Mouse (Mus musculus) thymus, adult 2 months (tissue): ENCODE measurements at regions not wholly inside any gene's neighbourhood (a gene's known extent, or its start where the extent isn't known, plus 50 kb on each side); places are given as distances from the start of the nearest gene placed in this dataset.

Experiments used
- CTCF ChIP-seq: fragments of 200-500 bp; IDR thresholded peaks from 2 replicates; pipeline ENCODE4 v1.5.1; 2012; ENCODE audit warnings: mild to moderate bottlenecking, control low read depth, low read length, moderate library complexity, borderline replicate concordance; ENCODE audit not compliant: control insufficient read depth, poor library complexity, insufficient read depth; ENCODE audit errors: extremely low read depth
- POLR2A ChIP-seq: fragments of 200-500 bp; IDR thresholded peaks from 2 replicates; pipeline ENCODE4 v1.6.1; 2012; ENCODE audit warnings: mild to moderate bottlenecking, low read length, control low read depth, moderate library complexity; ENCODE audit not compliant: control insufficient read depth, poor library complexity, insufficient read depth; ENCODE audit errors: extremely low read depth

- no peak for TF ChIP-seq POLR2A
- TF ChIP-seq CTCF = no peak
Measured at GRCm38 (mm10) chr8:92581051-92581450, 93.0 kb upstream of the Irx6 start.
